Mouse (Mus musculus): ENCODE measurements around the gene Ndufa13. TPM values are rescaled to one million over a fixed set of nuclear protein-coding genes. Genes with fewer than 3 reads are reported as not detected.
A peak's percentile ranks its signal among the peaks of the same experiment; 100 is the strongest.

Gene Ndufa13
- polyA plus RNA-seq, 1 experiment from 2014 or later, result 310 TPM

DNA sequence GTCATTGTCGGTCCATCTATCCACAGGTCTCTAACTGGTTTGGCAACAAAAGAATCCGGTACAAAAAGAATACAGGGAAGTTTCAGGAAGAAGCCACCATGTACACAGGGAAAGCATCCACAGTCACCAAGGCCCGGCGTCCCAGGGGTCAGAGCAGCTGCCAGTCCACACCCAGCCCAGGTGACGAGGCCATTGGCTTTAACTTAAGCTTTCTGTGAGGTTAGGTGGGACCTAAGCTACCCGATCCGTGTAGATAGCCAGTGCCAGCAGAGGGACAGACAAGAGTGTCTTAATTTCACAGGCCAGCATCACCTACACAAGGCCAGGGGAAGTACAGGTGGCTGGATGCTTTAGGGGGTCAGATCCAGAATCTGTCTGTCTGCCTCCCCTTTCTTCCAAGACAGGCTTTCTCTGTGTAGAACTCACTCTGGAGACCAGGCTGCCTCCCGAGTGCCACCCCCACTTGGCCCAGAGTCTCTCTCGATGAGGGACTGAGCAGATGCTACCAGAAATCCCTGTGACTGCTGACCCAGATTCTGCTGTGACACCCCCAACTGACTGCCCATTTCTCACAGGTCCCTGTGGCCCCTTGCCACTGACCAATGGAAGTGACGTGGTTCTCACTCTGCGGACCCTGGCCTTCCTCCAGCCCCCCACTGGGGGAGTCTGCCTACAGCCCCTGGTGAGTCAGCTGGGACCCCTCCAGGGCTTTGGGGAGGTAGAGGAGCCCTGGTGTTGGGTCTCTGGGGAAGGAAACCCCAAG lies 32.2 kb downstream of the Ndufa13 start:
- Histone ChIP-seq H3K4me3 (replicated peaks; ENCODE audit: low read depth, low read length) (no peak overlapping the region), H3K27ac (no peak overlapping the region), H3K9me3 (replicated peaks; ENCODE audit: low read length) (no peaks in the 10 kb centered on the region), H3K4me1 (replicated peaks; ENCODE audit: insufficient read depth, low read length) (no peaks in the 10 kb centered on the region), H3K4me2 (ENCODE audit: low read length) (no peak overlapping the region), H3K27me3 (ENCODE audit: insufficient read depth, low read length) (no peaks in the 10 kb centered on the region), H3K36me3 (ENCODE audit: insufficient read depth, low read length) (no peaks in the 10 kb centered on the region), H3K9ac (ENCODE audit: low read depth, low read length) (no peak overlapping the region)
- DNase-seq (ENCODE audit: low spot score), result no peak
- ATAC-seq (replicated peaks; ENCODE audit: low FRiP score, low read depth), result no peak
- no peak for TF ChIP-seq CTCF (IDR thresholded peaks at IDR 0.05; ENCODE audit: low read depth)
- 84% methylated on average over 11 of the region's 11 CpGs for WGBS

DNA sequence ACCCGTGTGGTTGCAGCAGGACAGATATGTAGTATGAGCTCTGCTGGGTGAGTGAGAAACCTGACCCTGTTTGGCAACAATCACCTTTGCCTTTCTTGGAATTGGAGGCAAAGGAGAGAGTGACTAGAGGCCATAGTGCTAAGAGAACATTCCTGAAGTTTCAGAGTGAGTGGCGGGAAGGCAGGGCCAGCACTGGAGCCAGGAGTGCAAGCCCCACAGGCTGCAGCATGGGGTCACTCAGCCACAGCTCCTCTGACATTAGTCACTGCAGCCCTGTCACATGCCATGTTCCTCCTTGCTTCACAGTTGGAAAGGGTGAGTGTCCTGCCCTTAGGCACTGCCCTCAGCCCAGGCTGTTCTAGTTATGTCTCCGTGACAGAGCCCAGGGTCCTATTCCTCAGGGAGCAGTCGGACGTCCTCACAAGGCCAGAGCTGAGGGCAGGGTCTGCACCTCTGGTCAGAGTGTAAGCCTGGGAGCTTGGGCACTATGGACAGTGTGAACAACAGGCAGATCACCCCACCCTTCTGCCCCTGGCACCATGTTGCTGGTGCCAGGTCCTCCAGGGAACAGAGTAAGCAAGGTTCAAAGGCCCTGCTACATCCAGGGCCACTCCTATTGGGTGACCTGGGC lies 34.5 kb downstream of the Ndufa13 start:
- Histone ChIP-seq H3K27ac (no peak overlapping the region), H3K36me3 (ENCODE audit: insufficient read depth, low read length) (no peaks in the 10 kb centered on the region), H3K4me1 (replicated peaks; ENCODE audit: insufficient read depth, low read length) (no peaks in the 10 kb centered on the region), H3K4me3 (replicated peaks; ENCODE audit: low read depth, low read length) (no peak overlapping the region), H3K9me3 (replicated peaks; ENCODE audit: low read length) (no peaks in the 10 kb centered on the region), H3K9ac (ENCODE audit: low read depth, low read length) (no peak overlapping the region), H3K27me3 (ENCODE audit: insufficient read depth, low read length) (no peaks in the 10 kb centered on the region), H3K4me2 (ENCODE audit: low read length) (no peak overlapping the region)
- no peak; the same call in 1 of the 2 replicates for ATAC-seq (replicated peaks; ENCODE audit: low FRiP score, low read depth)
- no peak for DNase-seq (ENCODE audit: low spot score)
- WGBS, result 60% methylated on average over 5 of the region's 5 CpGs
- TF ChIP-seq CTCF (IDR thresholded peaks at IDR 0.05; ENCODE audit: low read depth), result no peak

DNA sequence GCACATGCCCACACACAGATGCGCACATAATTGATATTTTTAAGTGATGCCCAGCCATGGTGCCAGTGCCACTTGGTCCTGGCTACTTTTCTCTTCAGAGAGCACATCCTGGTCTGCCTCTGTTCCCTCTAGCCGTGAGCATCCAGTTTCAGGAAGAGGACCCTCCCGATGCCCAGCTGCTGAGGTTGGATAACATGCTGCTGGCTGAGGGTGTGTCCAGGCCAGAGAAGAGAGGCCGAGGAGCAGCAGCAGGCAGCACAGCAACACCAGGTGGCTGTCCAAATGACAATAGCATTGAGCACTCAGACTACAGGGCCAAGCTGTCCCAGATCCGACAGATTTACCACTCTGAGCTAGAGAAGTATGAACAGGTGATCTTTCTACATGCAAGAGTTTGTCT lies 38.2 kb downstream of the Ndufa13 start:
- H3K4me2 ChIP-seq (ENCODE audit: low read length), result no peak overlapping the region
- no peaks in the 10 kb centered on the region for H3K9me3 ChIP-seq (replicated peaks; ENCODE audit: low read length)
- no peaks in the 10 kb centered on the region for H3K27me3 ChIP-seq (ENCODE audit: insufficient read depth, low read length)
- H3K27ac ChIP-seq, result no peak overlapping the region
- no peaks in the 10 kb centered on the region for H3K4me1 ChIP-seq (replicated peaks; ENCODE audit: insufficient read depth, low read length)
- no peak for ATAC-seq (replicated peaks; ENCODE audit: low FRiP score, low read depth)
- no peak for TF ChIP-seq CTCF (IDR thresholded peaks at IDR 0.05; ENCODE audit: low read depth)
- no peak overlapping the region for H3K9ac ChIP-seq (ENCODE audit: low read depth, low read length)
- no peak overlapping the region for H3K4me3 ChIP-seq (replicated peaks; ENCODE audit: low read depth, low read length)
- no peak for DNase-seq (ENCODE audit: low spot score)
- WGBS, result 52% methylated on average over 5 of the region's 5 CpGs
- no peaks in the 10 kb centered on the region for H3K36me3 ChIP-seq (ENCODE audit: insufficient read depth, low read length)

DNA sequence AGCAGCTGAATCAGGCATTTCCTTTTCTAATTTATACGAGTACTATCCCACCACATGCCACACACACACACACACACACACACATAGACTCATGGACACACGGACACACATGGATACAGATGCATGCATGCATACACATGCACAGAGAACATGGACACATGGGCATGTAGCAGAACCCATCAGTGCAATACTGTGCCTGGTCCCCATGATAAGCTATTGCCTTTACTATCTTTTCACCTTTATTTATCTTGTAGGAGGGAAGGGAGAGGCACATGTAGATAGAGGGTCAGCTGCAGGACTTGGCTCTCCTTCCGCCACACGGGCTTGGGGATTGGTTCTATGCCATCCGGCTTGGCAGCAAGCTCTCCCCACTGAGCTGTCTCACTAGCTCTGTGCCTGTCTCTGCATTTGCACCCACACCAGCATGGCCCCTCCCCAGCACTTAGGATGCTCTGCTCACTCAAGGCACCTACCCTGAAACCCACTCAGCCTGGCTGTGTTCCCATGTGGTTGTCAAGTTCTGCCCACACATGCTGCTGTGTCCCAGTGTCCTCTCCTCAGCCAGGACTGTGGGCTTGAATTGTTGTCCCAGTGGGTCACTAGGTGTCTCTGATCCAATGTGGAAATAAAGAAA lies 38.9 kb downstream of the Ndufa13 start:
- Histone ChIP-seq H3K36me3 (ENCODE audit: insufficient read depth, low read length) (no peaks in the 10 kb centered on the region), H3K9me3 (replicated peaks; ENCODE audit: low read length) (no peaks in the 10 kb centered on the region), H3K4me2 (ENCODE audit: low read length) (no peak overlapping the region), H3K27ac (no peak overlapping the region), H3K9ac (ENCODE audit: low read depth, low read length) (no peak overlapping the region), H3K4me3 (replicated peaks; ENCODE audit: low read depth, low read length) (no peak overlapping the region), H3K4me1 (replicated peaks; ENCODE audit: insufficient read depth, low read length) (no peaks in the 10 kb centered on the region), H3K27me3 (ENCODE audit: insufficient read depth, low read length) (no peaks in the 10 kb centered on the region)
- no peak for TF ChIP-seq CTCF (IDR thresholded peaks at IDR 0.05; ENCODE audit: low read depth)
- DNase-seq (ENCODE audit: low spot score) (no peak), ATAC-seq (replicated peaks; ENCODE audit: low FRiP score, low read depth) (no peak)
- 88% methylated on average over 5 of the region's 5 CpGs for WGBS

DNA sequence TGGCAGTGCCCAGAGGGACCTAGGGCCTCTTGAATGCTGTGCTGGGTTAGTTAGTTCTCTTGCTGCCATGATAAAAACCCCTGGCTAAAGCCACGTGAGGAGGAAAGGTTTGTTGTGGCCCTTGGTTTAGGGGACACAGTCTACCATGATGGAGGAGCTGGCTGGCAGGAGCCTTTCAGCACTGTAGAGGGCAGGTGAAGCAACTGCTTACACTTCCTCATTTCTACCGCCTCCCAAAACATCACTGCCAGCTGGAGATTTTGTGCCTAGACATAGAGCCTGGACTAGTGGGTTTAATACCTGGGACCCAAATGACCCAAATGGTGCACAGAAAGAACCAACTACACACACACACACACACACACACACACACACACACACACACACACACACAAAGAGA lies 41.1 kb downstream of the Ndufa13 start:
- ATAC-seq (replicated peaks; ENCODE audit: low FRiP score, low read depth) (no peak), DNase-seq (ENCODE audit: low spot score) (no peak)
- no peaks in the 10 kb centered on the region for H3K27me3 ChIP-seq (ENCODE audit: insufficient read depth, low read length)
- H3K4me3 ChIP-seq (replicated peaks; ENCODE audit: low read depth, low read length), result no peak overlapping the region
- H3K4me1 ChIP-seq (replicated peaks; ENCODE audit: insufficient read depth, low read length), result no peaks in the 10 kb centered on the region
- WGBS, result 66% methylated on average over 2 of the region's 2 CpGs
- H3K36me3 ChIP-seq (ENCODE audit: insufficient read depth, low read length), result no peaks in the 10 kb centered on the region
- no peaks in the 10 kb centered on the region for H3K9me3 ChIP-seq (replicated peaks; ENCODE audit: low read length)
- H3K4me2 ChIP-seq (ENCODE audit: low read length), result no peak overlapping the region
- no peak for TF ChIP-seq CTCF (IDR thresholded peaks at IDR 0.05; ENCODE audit: low read depth)
- no peak overlapping the region for H3K9ac ChIP-seq (ENCODE audit: low read depth, low read length)
- no peak overlapping the region for H3K27ac ChIP-seq

DNA sequence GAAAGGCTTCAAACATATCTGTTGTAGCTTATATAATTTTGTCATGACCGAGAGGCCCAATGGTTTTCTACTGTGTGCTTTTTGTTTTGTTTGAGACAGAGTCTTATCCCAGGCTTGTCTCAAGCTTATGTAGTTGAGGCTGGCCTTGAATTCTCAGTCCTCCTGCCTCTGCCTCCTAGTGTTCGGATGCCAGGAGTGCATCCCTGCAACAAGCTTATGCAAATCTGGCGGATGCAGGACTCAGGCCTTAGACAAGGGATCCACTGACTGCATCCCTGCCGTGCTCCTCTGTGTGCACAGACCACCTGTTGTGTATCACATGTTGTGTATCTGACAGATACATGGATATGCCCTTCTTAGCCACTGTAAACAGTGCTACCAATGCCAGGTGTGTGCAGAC lies 41.6 kb downstream of the Ndufa13 start:
- 63% methylated on average over 4 of the region's 4 CpGs for WGBS
- DNase-seq (ENCODE audit: low spot score) (no peak), ATAC-seq (replicated peaks; ENCODE audit: low FRiP score, low read depth) (no peak)
- peak; percentile 39; the same call in 1 of the 2 replicates for TF ChIP-seq CTCF (IDR thresholded peaks at IDR 0.05; ENCODE audit: low read depth)
- Histone ChIP-seq H3K27ac (no peak overlapping the region), H3K4me2 (ENCODE audit: low read length) (no peak overlapping the region), H3K36me3 (ENCODE audit: insufficient read depth, low read length) (no peaks in the 10 kb centered on the region), H3K4me3 (replicated peaks; ENCODE audit: low read depth, low read length) (no peak overlapping the region), H3K9ac (ENCODE audit: low read depth, low read length) (no peak overlapping the region), H3K4me1 (replicated peaks; ENCODE audit: insufficient read depth, low read length) (no peaks in the 10 kb centered on the region), H3K27me3 (ENCODE audit: insufficient read depth, low read length) (no peaks in the 10 kb centered on the region), H3K9me3 (replicated peaks; ENCODE audit: low read length) (no peaks in the 10 kb centered on the region)
